Mouse (Mus musculus) c-Kit-positive CD71-positive TER-119-positive erythroid progenitor cells, embryonic 14.5 days (primary cell): Measurements from ENCODE around the gene Fam193b.

Source experiments
- DNase-seq: peaks from one replicate; pipeline ENCODE4 v3.0.0-alpha.2; 2013; ENCODE audit warnings: low spot score

Fam193b gene

DNA sequence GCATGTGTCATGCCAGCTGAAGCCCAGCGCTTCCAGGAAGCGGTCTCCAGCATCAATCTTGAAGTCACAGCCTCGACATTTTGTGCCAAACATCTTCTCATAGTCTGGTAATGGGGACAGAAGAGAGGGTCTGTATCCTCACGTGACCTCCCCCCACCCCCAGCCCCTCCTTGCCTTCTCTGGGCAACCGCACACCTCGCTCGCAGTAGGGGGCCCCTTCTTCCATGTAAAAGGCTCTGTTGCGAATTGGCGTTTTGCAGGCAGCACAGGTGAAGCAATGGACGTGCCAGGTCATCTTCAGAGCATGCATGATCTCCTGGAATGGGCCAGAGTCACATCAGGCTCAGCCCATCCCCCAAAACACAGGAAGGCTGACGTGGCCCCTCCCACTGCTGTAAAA is 72.0 kb downstream of the Fam193b start:
- no peak for DNase-seq

DNA sequence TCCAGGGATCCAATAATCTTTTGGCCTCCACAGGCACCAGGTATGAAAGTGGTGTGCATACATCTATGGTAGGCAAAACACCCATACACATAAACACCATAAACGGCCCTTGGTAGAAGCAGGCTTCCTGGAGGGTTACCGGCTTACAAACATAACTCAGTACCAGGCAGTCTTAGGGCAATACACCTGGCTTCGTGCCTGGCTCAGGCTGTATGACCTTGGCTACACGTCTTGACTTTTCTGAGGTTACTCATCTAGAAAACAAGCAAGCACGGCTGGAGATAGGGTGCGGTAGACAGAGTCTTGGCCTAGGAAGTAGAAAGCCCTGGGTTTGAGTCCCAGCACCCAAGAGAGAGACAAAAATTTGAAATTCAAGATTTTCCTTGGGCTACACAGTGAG is 74.3 kb downstream of the Fam193b start:
- DNase-seq = no peak

DNA sequence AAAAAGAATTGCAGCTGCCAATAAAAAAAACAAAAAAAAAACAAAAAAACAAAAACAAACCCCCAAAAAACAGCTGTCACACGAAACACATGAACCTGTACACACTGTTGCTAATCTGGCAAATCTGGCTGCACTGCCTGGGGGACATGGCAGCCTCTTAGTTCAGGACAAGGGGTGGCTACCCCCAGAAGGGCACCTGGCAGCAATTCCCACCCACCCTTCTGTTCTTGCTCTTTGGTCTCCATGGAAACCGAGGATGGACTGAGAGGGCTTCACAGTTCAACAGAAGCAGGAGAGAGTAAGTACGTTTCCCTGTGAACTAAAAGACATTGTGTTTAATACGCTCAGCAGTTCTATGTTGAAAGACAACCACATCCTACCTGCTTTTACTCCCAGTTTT is 75.2 kb downstream of the Fam193b start:
- DNase-seq = no peak

DNA sequence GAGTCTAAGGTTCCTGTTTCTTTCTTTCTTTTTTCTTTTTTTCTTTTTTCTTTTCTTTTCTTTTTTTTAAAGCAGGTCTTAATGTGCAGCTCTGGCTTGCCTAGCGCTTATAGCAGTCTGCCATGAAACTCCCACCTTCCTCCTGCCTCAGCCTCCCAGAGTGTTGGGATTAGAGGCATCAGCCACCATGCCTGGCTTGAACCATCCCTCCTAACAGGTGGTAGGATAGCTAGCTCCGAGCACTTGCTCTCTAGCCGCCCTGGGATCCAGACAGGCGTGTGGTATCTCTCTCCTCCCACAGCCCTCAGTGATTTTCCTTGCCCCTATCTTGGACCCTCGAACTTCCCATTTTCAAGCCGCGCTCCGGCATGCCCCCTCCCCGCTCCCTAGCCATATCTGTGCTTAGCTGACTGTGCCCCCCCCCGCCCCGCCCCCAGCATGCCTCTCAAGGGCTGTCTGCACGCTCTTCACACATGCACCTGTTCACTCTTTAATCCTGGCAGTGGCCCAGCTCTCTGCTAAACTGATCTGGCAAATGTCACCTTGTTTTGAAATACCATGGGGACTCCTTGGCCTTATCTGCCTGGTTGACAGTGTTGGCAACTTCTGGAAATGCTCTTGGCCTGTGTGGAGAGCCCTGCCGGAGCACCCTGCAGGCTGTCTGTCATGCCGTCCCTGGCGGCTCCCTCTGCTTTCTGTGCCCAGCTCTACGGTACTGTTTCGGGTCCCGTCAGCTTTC is 75.9 kb downstream of the Fam193b start:
- DNase-seq = no peak

DNA sequence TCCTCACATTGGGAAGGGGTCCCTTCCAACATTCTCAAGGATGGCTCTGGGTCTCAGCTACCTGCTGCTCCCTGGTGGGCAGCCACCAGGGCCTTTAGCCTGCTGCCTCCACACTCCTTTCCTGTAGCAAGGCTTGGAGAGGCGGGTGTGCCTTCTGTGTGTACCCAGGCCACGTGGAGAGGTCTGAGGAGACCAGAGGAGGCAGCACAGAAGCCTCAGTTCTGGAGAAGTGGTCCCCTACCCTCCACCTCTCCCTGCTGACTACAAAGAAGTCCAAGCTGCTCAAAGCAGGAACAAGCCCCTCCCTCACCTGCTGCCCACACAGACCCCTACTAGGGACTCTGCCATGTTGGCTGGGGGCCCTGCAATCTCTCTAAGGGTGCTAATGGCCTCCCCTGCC is 76.7 kb downstream of the Fam193b start:
- no peak for DNase-seq
